ENCODE assay signal across 33 mouse cellular contexts in the genomic region with DNA sequence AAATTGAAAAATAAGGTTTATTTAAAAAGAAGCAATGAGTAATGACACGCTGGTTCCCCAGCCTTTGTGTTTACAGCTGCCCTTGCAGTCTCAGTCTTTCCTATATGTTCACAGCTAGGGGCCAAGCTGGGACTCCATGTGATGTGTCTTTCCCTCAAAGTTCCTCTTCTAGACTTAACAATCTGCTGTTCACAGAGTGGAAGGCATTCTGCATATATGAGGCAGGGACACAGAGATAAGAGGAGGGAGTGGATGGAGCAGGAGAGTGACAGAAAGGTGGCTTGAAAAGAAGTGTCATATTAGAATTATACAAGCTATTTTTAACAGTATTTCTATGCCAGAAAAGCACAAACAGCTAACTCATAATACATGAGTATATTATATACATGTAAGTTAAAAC.
"Had no signal": no experiment of that assay in that cellular context is flagged by ENCODE, and none has a peak within 500 bp of the region (broad histone marks: within the 10 kb centered on the region; RNA-seq: fewer than 3 reads in every experiment).

No protein-coding gene starts in this region.

- H3K27me3 ChIP-seq: limb, embryonic 13.5 days; limb, embryonic 15.5 days; liver, embryonic 12.5 days; liver, embryonic 13.5 days; liver, embryonic 15.5 days; lung, embryonic 15.5 days; megakaryocyte, embryonic 14.5 days; midbrain, embryonic 15.5 days; neural tube, embryonic 12.5 days; neural tube, embryonic 13.5 days had no signal

- H3K4me2 ChIP-seq: limb, embryonic 12.5 days; limb, embryonic 13.5 days; limb, embryonic 15.5 days; liver, embryonic 11.5 days; liver, embryonic 12.5 days; liver, embryonic 13.5 days; liver, embryonic 15.5 days; lung, embryonic 14.5 days; lung, embryonic 15.5 days; midbrain, embryonic 11.5 days; midbrain, embryonic 12.5 days; midbrain, embryonic 13.5 days; midbrain, embryonic 15.5 days; neural tube, embryonic 12.5 days; neural tube, embryonic 13.5 days had no signal

- H3K36me3 ChIP-seq: limb, embryonic 10.5 days; limb, embryonic 12.5 days; limb, embryonic 13.5 days; limb, embryonic 15.5 days; liver, embryonic 12.5 days; liver, embryonic 13.5 days; liver, embryonic 15.5 days; lung, embryonic 15.5 days; midbrain, embryonic 10.5 days; midbrain, embryonic 12.5 days; midbrain, embryonic 13.5 days; midbrain, embryonic 15.5 days; neural tube, embryonic 12.5 days; neural tube, embryonic 13.5 days had no signal

- H3K9ac ChIP-seq: limb, embryonic 12.5 days; limb, embryonic 13.5 days; limb, embryonic 15.5 days; liver, embryonic 12.5 days; liver, embryonic 13.5 days; liver, embryonic 14.5 days; liver, embryonic 15.5 days; liver, postnatal 0 days; lung, embryonic 14.5 days; lung, embryonic 15.5 days; midbrain, embryonic 12.5 days; midbrain, embryonic 13.5 days; midbrain, embryonic 15.5 days; neural tube, embryonic 12.5 days; neural tube, embryonic 13.5 days had no signal

- H3K4me1 ChIP-seq: liver, embryonic 13.5 days; liver, embryonic 15.5 days; midbrain, embryonic 10.5 days; midbrain, embryonic 12.5 days; midbrain, embryonic 13.5 days; midbrain, embryonic 15.5 days; neural tube, embryonic 12.5 days had no signal

- H3K27ac ChIP-seq: limb, embryonic 10.5 days; limb, embryonic 12.5 days; limb, embryonic 13.5 days; limb, embryonic 15.5 days; liver, embryonic 12.5 days; liver, embryonic 13.5 days; liver, embryonic 14.5 days; liver, embryonic 15.5 days; lung, embryonic 15.5 days; macrophage; midbrain, embryonic 10.5 days; midbrain, embryonic 12.5 days; midbrain, embryonic 13.5 days; midbrain, embryonic 15.5 days; neural tube, embryonic 12.5 days; neural tube, embryonic 13.5 days had no signal

- ATAC-seq: liver, embryonic 12.5 days; liver, postnatal 0 days; lung, postnatal 0 days; midbrain, embryonic 13.5 days; midbrain, embryonic 15.5 days; midbrain, embryonic 16.5 days had no signal

- DNase-seq: left cerebral cortex, postnatal 4 days; liver; liver, embryonic 13.5 days; liver, postnatal 0 days; lung, adult 18-20 months; lung, adult 2 months; lung, embryonic 14.5 days; lung, postnatal 10 days; lung, postnatal 14 days; lung, postnatal 36 days; lung, postnatal 4 days; midbrain, embryonic 14.5 days had no signal

- H3K4me3 ChIP-seq: limb, embryonic 10.5 days; limb, embryonic 12.5 days; limb, embryonic 13.5 days; limb, embryonic 15.5 days; liver, embryonic 12.5 days; liver, embryonic 13.5 days; liver, embryonic 15.5 days; lung, embryonic 15.5 days; megakaryocyte, embryonic 14.5 days; midbrain, embryonic 10.5 days; midbrain, embryonic 12.5 days; midbrain, embryonic 13.5 days; midbrain, embryonic 15.5 days; myocyte; neural tube, embryonic 12.5 days; neural tube, embryonic 13.5 days had no signal

- H3K9me3 ChIP-seq: limb, embryonic 10.5 days; limb, embryonic 12.5 days; limb, embryonic 13.5 days; limb, embryonic 15.5 days; liver, embryonic 12.5 days; liver, embryonic 13.5 days; liver, embryonic 15.5 days; lung, embryonic 15.5 days; megakaryocyte, embryonic 14.5 days; midbrain, embryonic 10.5 days; midbrain, embryonic 12.5 days; midbrain, embryonic 13.5 days; midbrain, embryonic 15.5 days; neural tube, embryonic 12.5 days; neural tube, embryonic 13.5 days had no signal
